Mouse (Mus musculus) stomach, embryonic 16.5 days (tissue): ENCODE measurements around the gene Ubac2. TPM values are rescaled to one million over a fixed set of nuclear protein-coding genes. Genes with fewer than 3 reads are reported as not detected.

Experiments used
- ATAC-seq: fragments of 200-750 bp; cut with Nextera tagmentation; 2 replicates; pipeline ENCODE4 v1.8.0; 2017; ENCODE audit warnings: moderate number of reproducible peaks, moderate TSS enrichment; ENCODE audit not compliant: insufficient read depth, low FRiP score
- H3K27ac ChIP-seq: fragments of 300-500 bp; sonication (generic); 2 replicates; pipeline ENCODE4 v1.5.1; 2014; ENCODE audit warnings: low read length
- H3K27me3 ChIP-seq: fragments of 300-500 bp; sonication (generic); 2 replicates; pipeline ENCODE4 v1.6.1; 2014; ENCODE audit warnings: low read length, control low read depth, mixed read lengths; ENCODE audit not compliant: control insufficient read depth, insufficient read depth
- H3K36me3 ChIP-seq: fragments of 300-500 bp; sonication (generic); 2 replicates; pipeline ENCODE4 v1.6.1; 2014; ENCODE audit warnings: low read length; ENCODE audit not compliant: control insufficient read depth, insufficient read depth
- H3K4me1 ChIP-seq: fragments of 300-500 bp; sonication (generic); 2 replicates; pipeline ENCODE4 v1.6.1; 2014; ENCODE audit warnings: low read length, control low read depth, mixed read lengths; ENCODE audit not compliant: control insufficient read depth, insufficient read depth
- H3K4me2 ChIP-seq: fragments of 300-500 bp; sonication (generic); 2 replicates; pipeline ENCODE4 v1.6.1; 2014; ENCODE audit warnings: low read depth, low read length, mixed read lengths
- H3K4me3 ChIP-seq: fragments of 300-500 bp; sonication (generic); replicated peaks from 2 replicates; pipeline ENCODE4 v1.5.1; 2014; ENCODE audit warnings: mild to moderate bottlenecking, low read length
- H3K9ac ChIP-seq: fragments of 300-500 bp; sonication (generic); 2 replicates; pipeline ENCODE4 v1.6.1; 2014; ENCODE audit warnings: low read length
- H3K9me3 ChIP-seq: fragments of 300-500 bp; sonication (generic); replicated peaks from 2 replicates; pipeline ENCODE4 v1.6.1; 2016; ENCODE audit warnings: low read length, control low read depth; ENCODE audit not compliant: control insufficient read depth
- WGBS: fragments of 180-500 bp; shearing (Covaris S2); extraction: QIAGEN DNeasy Blood & Tissue Kit; methylation state at CpG from one replicate; pipeline ENCODE4 v1.1.7; 2014; 5-methylcytosine and 5-hydroxymethylcytosine counted together
- polyA plus RNA-seq: library from polyadenylated mRNA; unstranded; fragments of >200 nt; fragmentation: Nextera tagmentation; extraction: Ambion mirVana; gene quantifications from 2 replicates; pipeline ENCODE4 v1.2.1, GENCODE M21; 2015

The Ubac2 gene
- polyA plus RNA-seq, 1 experiment from 2014 or later, result 54.9 TPM

GRCm38 (mm10) chr14:122003812-122004211, 125.4 kb downstream of the Ubac2 start:
- no peak overlapping the region for H3K4me3 ChIP-seq
- no peak overlapping the region for H3K27ac ChIP-seq
- no peak for ATAC-seq
- H3K4me1 ChIP-seq, result no peaks in the 10 kb centered on the region
- H3K27me3 ChIP-seq, result no peaks in the 10 kb centered on the region
- no peak overlapping the region for H3K4me2 ChIP-seq
- H3K9ac ChIP-seq, result no peak overlapping the region
- H3K9me3 ChIP-seq, result no peaks in the 10 kb centered on the region
- no peaks in the 10 kb centered on the region for H3K36me3 ChIP-seq

- Histone ChIP-seq H3K4me3 (no peak overlapping the region), H3K9ac (no peak overlapping the region), H3K9me3 (no peaks in the 10 kb centered on the region), H3K36me3 (no peaks in the 10 kb centered on the region), H3K4me2 (no peak overlapping the region), H3K4me1 (0 out of 2 replicates have a peak, but pooled peaks cover 3% of the 10 kb centered on the region), H3K27ac (no peak overlapping the region), H3K27me3 (no peaks in the 10 kb centered on the region)
- no peak; the same call in 1 of the 2 replicates for ATAC-seq
- WGBS, result 87% methylated on average over 4 of the region's 4 CpGs
Observed at GRCm38 (mm10) chr14:122008261-122008660, 129.8 kb downstream of the Ubac2 start.

- Histone ChIP-seq H3K4me1 (0 out of 2 replicates have a peak, but pooled peaks cover 3% of the 10 kb centered on the region), H3K4me2 (no peak overlapping the region), H3K4me3 (no peak overlapping the region), H3K36me3 (no peaks in the 10 kb centered on the region), H3K27me3 (no peaks in the 10 kb centered on the region), H3K27ac (no peak overlapping the region), H3K9me3 (no peaks in the 10 kb centered on the region), H3K9ac (no peak overlapping the region)
- ATAC-seq, result no peak
- 88% methylated on average over 13 of the region's 13 CpGs for WGBS
Observed at GRCm38 (mm10) chr14:122009502-122009901, 131.1 kb downstream of the Ubac2 start.

GRCm38 (mm10) chr14:122010301-122010700, 131.9 kb downstream of the Ubac2 start:
- WGBS, result 56% methylated on average over 7 of the region's 7 CpGs
- no peak for ATAC-seq
- Histone ChIP-seq H3K4me2 (no peak overlapping the region), H3K4me1 (0 out of 2 replicates have a peak, but pooled peaks cover 3% of the 10 kb centered on the region), H3K36me3 (no peaks in the 10 kb centered on the region), H3K4me3 (no peak overlapping the region), H3K27ac (no peak overlapping the region), H3K27me3 (no peaks in the 10 kb centered on the region), H3K9ac (no peak overlapping the region), H3K9me3 (no peaks in the 10 kb centered on the region)

GRCm38 (mm10) chr14:122011768-122012167, 133.3 kb downstream of the Ubac2 start:
- Histone ChIP-seq H3K4me2 (no peak overlapping the region), H3K27me3 (no peaks in the 10 kb centered on the region), H3K9ac (no peak overlapping the region), H3K27ac (no peak overlapping the region), H3K4me3 (no peak overlapping the region), H3K4me1 (0 out of 2 replicates have a peak, but pooled peaks cover 3% of the 10 kb centered on the region), H3K36me3 (no peaks in the 10 kb centered on the region), H3K9me3 (no peaks in the 10 kb centered on the region)
- ATAC-seq, result no peak
- WGBS, result 94% methylated on average over 8 of the region's 8 CpGs

GRCm38 (mm10) chr14:122012193-122012592, 133.8 kb downstream of the Ubac2 start:
- WGBS, result 65% methylated on average over 5 of the region's 5 CpGs
- H3K27ac ChIP-seq, result no peak overlapping the region
- ATAC-seq, result no peak

GRCm38 (mm10) chr14:122012814-122013213, 134.4 kb downstream of the Ubac2 start:
- Histone ChIP-seq H3K36me3 (no peaks in the 10 kb centered on the region), H3K4me2 (no peak overlapping the region), H3K4me3 (no peak overlapping the region), H3K9me3 (no peaks in the 10 kb centered on the region), H3K27me3 (no peaks in the 10 kb centered on the region), H3K4me1 (0 out of 2 replicates have a peak, but pooled peaks cover 3% of the 10 kb centered on the region), H3K9ac (no peak overlapping the region), H3K27ac (no peak overlapping the region)
- ATAC-seq, result no peak
- 60% methylated on average over 13 of the region's 13 CpGs for WGBS

More at GRCm38 (mm10) chr14:122012193-122012592, 133.8 kb downstream of the Ubac2 start:
- H3K9ac ChIP-seq, result peak overlapping the region; percentile 17; the same call in 1 of the 2 replicates
- H3K4me2 ChIP-seq, result no peak overlapping the region
- H3K27me3 ChIP-seq, result no peaks in the 10 kb centered on the region
- 0 out of 2 replicates have a peak, but pooled peaks cover 3% of the 10 kb centered on the region for H3K4me1 ChIP-seq
- H3K4me3 ChIP-seq, result no peak overlapping the region
- H3K9me3 ChIP-seq, result no peaks in the 10 kb centered on the region
- H3K36me3 ChIP-seq, result no peaks in the 10 kb centered on the region

- 75% methylated on average over 14 of the region's 14 CpGs for WGBS
- no peak overlapping the region for H3K27ac ChIP-seq
- ATAC-seq, result peak; percentile 51; the same call in 1 of the 2 replicates
Observed at GRCm38 (mm10) chr14:122013417-122013951, 135.1 kb downstream of the Ubac2 start.

GRCm38 (mm10) chr14:122017958-122018357, 139.5 kb downstream of the Ubac2 start:
- Histone ChIP-seq H3K9me3 (no peaks in the 10 kb centered on the region), H3K4me1 (no peaks in the 10 kb centered on the region), H3K4me2 (no peak overlapping the region), H3K27me3 (no peaks in the 10 kb centered on the region), H3K36me3 (no peaks in the 10 kb centered on the region), H3K4me3 (no peak overlapping the region), H3K9ac (no peak overlapping the region), H3K27ac (no peak overlapping the region)
- ATAC-seq, result no peak
- 78% methylated on average over 2 of the region's 2 CpGs for WGBS

More at GRCm38 (mm10) chr14:122013417-122013951, 135.1 kb downstream of the Ubac2 start:
- Histone ChIP-seq H3K9ac (no peak overlapping the region), H3K4me3 (no peak overlapping the region), H3K9me3 (no peaks in the 10 kb centered on the region), H3K27me3 (no peaks in the 10 kb centered on the region), H3K4me2 (no peak overlapping the region), H3K36me3 (no peaks in the 10 kb centered on the region), H3K4me1 (0 out of 2 replicates have a peak, but pooled peaks cover 3% of the 10 kb centered on the region)
